Mouse (Mus musculus) liver, adult 2 months (tissue): ENCODE data around the gene Slit1.

Source experiments
- CTCF ChIP-seq: fragments of 200-500 bp; IDR thresholded peaks from 2 replicates; pipeline ENCODE4 v1.5.1; 2011; ENCODE audit warnings: low read depth, low read length, control low read depth
- POLR2A ChIP-seq: fragments of 200-500 bp; IDR thresholded peaks from 2 replicates; pipeline ENCODE4 v1.6.1; 2011; ENCODE audit warnings: low read length, control low read depth; ENCODE audit not compliant: insufficient read depth; ENCODE audit errors: extremely low read depth

GRCm38 (mm10) chr19:41747436-41747835 lies 4.0 kb upstream of the Slit1 start:
- no peak for TF ChIP-seq CTCF
- TF ChIP-seq POLR2A, result no peak
